ENCODE assay signal across 19 mouse cellular contexts in genomic region chr4:12492468-12492867, GRCm38 (mm10).
"Had no signal": no experiment of that assay in that cellular context is flagged by ENCODE, and none has a peak within 500 bp of the region (broad histone marks: within the 10 kb centered on the region; RNA-seq: fewer than 3 reads in every experiment).

No protein-coding gene starts in this region.

- H3K27ac ChIP-seq: liver, embryonic 14.5 days; midbrain, embryonic 10.5 days; midbrain, embryonic 13.5 days; midbrain, embryonic 15.5 days; neural tube, embryonic 13.5 days; neural tube, embryonic 15.5 days had no signal

- H3K4me1 ChIP-seq: midbrain, embryonic 10.5 days; midbrain, embryonic 13.5 days; midbrain, embryonic 15.5 days; neural tube, embryonic 13.5 days; neural tube, embryonic 15.5 days had no signal

- H3K4me3 ChIP-seq: midbrain, embryonic 10.5 days; midbrain, embryonic 13.5 days; midbrain, embryonic 15.5 days; myocyte; neural tube, embryonic 13.5 days; neural tube, embryonic 15.5 days had no signal

- H3K9me3 ChIP-seq: midbrain, embryonic 10.5 days; midbrain, embryonic 13.5 days; midbrain, embryonic 15.5 days; neural tube, embryonic 13.5 days; neural tube, embryonic 15.5 days had no signal

- DNase-seq: lung, adult 18-20 months; lung, embryonic 14.5 days; lung, postnatal 10 days; lung, postnatal 4 days; retina, postnatal 1 day; right cerebral cortex, adult 18-20 months; right cerebral cortex, postnatal 25 days; right cerebral cortex, postnatal 4 days; spleen, adult 18-20 months; thymus, adult 18-20 months; thymus, postnatal 14 days; thymus, postnatal 36 days had no signal

- ATAC-seq: midbrain, embryonic 13.5 days; midbrain, embryonic 15.5 days had no signal

- H3K9ac ChIP-seq: liver, embryonic 14.5 days; lung, embryonic 14.5 days; midbrain, embryonic 13.5 days; midbrain, embryonic 15.5 days; neural tube, embryonic 13.5 days; neural tube, embryonic 15.5 days had no signal

- H3K36me3 ChIP-seq: midbrain, embryonic 10.5 days; midbrain, embryonic 13.5 days; midbrain, embryonic 15.5 days; neural tube, embryonic 13.5 days; neural tube, embryonic 15.5 days had no signal

- H3K27me3 ChIP-seq: midbrain, embryonic 13.5 days; midbrain, embryonic 15.5 days; neural tube, embryonic 13.5 days; neural tube, embryonic 15.5 days had no signal

- H3K4me2 ChIP-seq: lung, embryonic 14.5 days; midbrain, embryonic 13.5 days; midbrain, embryonic 15.5 days; neural tube, embryonic 13.5 days; neural tube, embryonic 15.5 days had no signal
